Mouse (Mus musculus) liver, embryonic 13.5 days (tissue): ENCODE measurements around the gene Smco3. TPM values are rescaled to one million over a fixed set of nuclear protein-coding genes. Genes with fewer than 3 reads are reported as not detected.
A peak's percentile ranks its signal among the peaks of the same experiment; 100 is the strongest.
"Not testable (repeated sequence)": the region's sequence is repeated elsewhere in the genome, so short reads cannot be mapped to it uniquely, and the experiment has no call there.

Experiments used
- ATAC-seq: fragments of 200-750 bp; cut with Nextera tagmentation; 2 replicates; pipeline ENCODE4 v1.8.0; 2017; ENCODE audit warnings: low read depth, mild to moderate bottlenecking, moderate number of reproducible peaks, moderate library complexity
- DNase-seq: peaks from one replicate; pipeline ENCODE4 v3.0.0; 2022
- H3K27ac ChIP-seq: fragments of 300-500 bp; sonication (generic); 2 replicates; pipeline ENCODE4 v1.5.1; 2015; ENCODE audit warnings: moderate library complexity, mild to moderate bottlenecking, inconsistent platforms
- H3K27me3 ChIP-seq: fragments of 300-500 bp; sonication (generic); 2 replicates; pipeline ENCODE4 v1.6.1; 2015; ENCODE audit warnings: mild to moderate bottlenecking, inconsistent platforms
- H3K36me3 ChIP-seq: fragments of 300-500 bp; sonication (generic); 2 replicates; pipeline ENCODE4 v1.6.1; 2015; ENCODE audit warnings: mild to moderate bottlenecking, inconsistent platforms
- H3K4me1 ChIP-seq: fragments of 300-500 bp; sonication (generic); replicated peaks from 2 replicates; pipeline ENCODE4 v1.6.1; 2015; ENCODE audit warnings: inconsistent platforms
- H3K4me2 ChIP-seq: fragments of 300-500 bp; sonication (generic); 2 replicates; pipeline ENCODE4 v1.6.1; 2015; ENCODE audit warnings: inconsistent platforms, mild to moderate bottlenecking, moderate library complexity
- H3K4me3 ChIP-seq: fragments of 300-500 bp; sonication (generic); replicated peaks from 2 replicates; pipeline ENCODE4 v1.5.1; 2015; ENCODE audit warnings: mild to moderate bottlenecking, inconsistent platforms
- H3K9ac ChIP-seq: fragments of 300-500 bp; sonication (generic); 2 replicates; pipeline ENCODE4 v1.6.1; 2015; ENCODE audit warnings: mild to moderate bottlenecking, inconsistent platforms
- H3K9me3 ChIP-seq: fragments of 300-500 bp; sonication (generic); replicated peaks from 2 replicates; pipeline ENCODE4 v1.6.1; 2016; ENCODE audit warnings: inconsistent platforms
- WGBS: fragments of 180-500 bp; shearing (Covaris S2); methylation state at CpG from one replicate; pipeline ENCODE4 v1.1.7; 2015; ENCODE audit not compliant: insufficient replicate concordance; 5-methylcytosine and 5-hydroxymethylcytosine counted together
- polyA plus RNA-seq: library from polyadenylated mRNA; unstranded; fragments of >200 nt; fragmentation: Nextera tagmentation; extraction: Ambion mirVana; gene quantifications from 2 replicates; pipeline ENCODE4 v1.2.1, GENCODE M21; 2015

Smco3 gene
- not detected in 2 replicates for polyA plus RNA-seq

GRCm38 (mm10) chr6:136835352-136835751 is at the start of gene Smco3:
TSS of gene Smco3 (minus strand) at chr6:136835452.
- WGBS: 50% methylated on average over 4 of the region's 4 CpGs
- ATAC-seq (no peak), DNase-seq (no peak)
- Histone ChIP-seq H3K9ac (no peak within 1 kb of the TSS), H3K4me2 (no peak within 1 kb of the TSS), H3K4me1 (peaks cover 4% of the 10 kb centered on the region; the same call in 1 of the 2 replicates), H3K9me3 (no peaks in the 10 kb centered on the region), H3K27ac (no peak within 1 kb of the TSS), H3K27me3 (peaks cover 7% of the 10 kb centered on the region; the same call in 1 of the 2 replicates), H3K4me3 (no peak within 1 kb of the TSS), H3K36me3 (no peaks in the 10 kb centered on the region)

DNA sequence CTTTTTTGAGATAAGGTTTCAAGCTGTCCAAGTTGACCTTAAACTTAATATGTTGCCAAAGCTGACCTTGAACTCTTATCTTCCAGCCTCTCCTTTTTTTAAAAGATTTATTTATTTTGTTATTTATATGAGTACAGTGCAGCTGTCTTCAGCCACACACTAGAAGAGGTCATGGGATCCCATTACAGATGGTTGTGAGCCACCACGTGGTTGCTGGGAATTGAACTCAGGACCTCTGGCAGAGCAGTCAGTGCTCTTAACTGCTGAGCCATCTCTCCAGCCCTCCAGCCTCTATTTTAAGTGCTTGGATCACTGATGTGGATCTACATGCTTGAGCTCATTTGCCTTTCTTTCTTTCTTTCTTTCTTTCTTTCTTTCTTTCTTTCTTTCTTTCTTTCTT is 49.5 kb upstream of the Smco3 start:
- H3K27me3 ChIP-seq, H3K9ac ChIP-seq, H3K4me1 ChIP-seq, DNase-seq, H3K9me3 ChIP-seq, H3K4me2 ChIP-seq, H3K4me3 ChIP-seq, H3K27ac ChIP-seq, ATAC-seq, H3K36me3 ChIP-seq: not testable (repeated sequence)
- WGBS: 37% methylated on average over 1 of the region's 1 CpGs

GRCm38 (mm10) chr6:136883961-136884360 is 48.7 kb upstream of the Smco3 start:
- no peak for DNase-seq
- H3K4me2 ChIP-seq: no peak overlapping the region
- H3K27me3 ChIP-seq: no peaks in the 10 kb centered on the region
- no peak overlapping the region for H3K27ac ChIP-seq
- H3K4me1 ChIP-seq: no peaks in the 10 kb centered on the region
- no peak overlapping the region for H3K4me3 ChIP-seq
- 79% methylated on average over 6 of the region's 6 CpGs for WGBS
- H3K9me3 ChIP-seq: no peaks in the 10 kb centered on the region
- ATAC-seq: no peak
- H3K36me3 ChIP-seq: no peaks in the 10 kb centered on the region
- no peak overlapping the region for H3K9ac ChIP-seq

- ATAC-seq: no peak
- Histone ChIP-seq H3K36me3 (no peaks in the 10 kb centered on the region), H3K27me3 (no peaks in the 10 kb centered on the region), H3K4me2 (no peak overlapping the region), H3K9ac (no peak overlapping the region), H3K27ac (no peak overlapping the region), H3K9me3 (no peaks in the 10 kb centered on the region), H3K4me1 (no peaks in the 10 kb centered on the region), H3K4me3 (no peak overlapping the region)
- 54% methylated on average over 3 of the region's 3 CpGs for WGBS
- no peak for DNase-seq
Measured at GRCm38 (mm10) chr6:136883431-136883915, 48.2 kb upstream of the Smco3 start.

- H3K9me3 ChIP-seq: no peaks in the 10 kb centered on the region
- H3K27ac ChIP-seq: no peak overlapping the region
- no peak overlapping the region for H3K4me3 ChIP-seq
- H3K4me1 ChIP-seq: no peaks in the 10 kb centered on the region
- no peak overlapping the region for H3K4me2 ChIP-seq
- WGBS: 60% methylated on average over 8 of the region's 8 CpGs
- DNase-seq (no peak), ATAC-seq (no peak)
- H3K27me3 ChIP-seq: no peaks in the 10 kb centered on the region
- no peak overlapping the region for H3K9ac ChIP-seq
- H3K36me3 ChIP-seq: no peaks in the 10 kb centered on the region
Measured at GRCm38 (mm10) chr6:136881678-136882077, 46.4 kb upstream of the Smco3 start.

GRCm38 (mm10) chr6:136875670-136876069 is 40.4 kb upstream of the Smco3 start, which contains the start of gene Mgp:
TSS of gene Mgp (minus strand) at chr6:136875823.
- no peaks in the 10 kb centered on the region for H3K9me3 ChIP-seq
- H3K36me3 ChIP-seq: no peaks in the 10 kb centered on the region
- H3K4me3 ChIP-seq: no peak within 1 kb of the TSS
- H3K4me2 ChIP-seq: no peak within 1 kb of the TSS
- no peak for ATAC-seq
- no peaks in the 10 kb centered on the region for H3K27me3 ChIP-seq
- H3K27ac ChIP-seq: no peak within 1 kb of the TSS
- WGBS: 52% methylated on average over 9 of the region's 9 CpGs
- DNase-seq: no peak
- H3K4me1 ChIP-seq: no peaks in the 10 kb centered on the region
- H3K9ac ChIP-seq: no peak within 1 kb of the TSS

GRCm38 (mm10) chr6:136874599-136874998 is 39.3 kb upstream of the Smco3 start:
- no peak overlapping the region for H3K27ac ChIP-seq
- H3K9ac ChIP-seq: no peak overlapping the region
- H3K9me3 ChIP-seq: no peaks in the 10 kb centered on the region
- H3K4me1 ChIP-seq: no peaks in the 10 kb centered on the region
- H3K36me3 ChIP-seq: no peaks in the 10 kb centered on the region
- no peak overlapping the region for H3K4me2 ChIP-seq
- no peak overlapping the region for H3K4me3 ChIP-seq
- 61% methylated on average over 8 of the region's 8 CpGs for WGBS
- DNase-seq (no peak), ATAC-seq (no peak)
- H3K27me3 ChIP-seq: no peaks in the 10 kb centered on the region

- Histone ChIP-seq H3K36me3 (no peaks in the 10 kb centered on the region), H3K9ac (no peak overlapping the region), H3K4me2 (no peak overlapping the region), H3K27ac (no peak overlapping the region), H3K4me3 (no peak overlapping the region), H3K4me1 (peaks cover 16% of the 10 kb centered on the region), H3K9me3 (no peaks in the 10 kb centered on the region), H3K27me3 (no peaks in the 10 kb centered on the region)
- ATAC-seq: no peak
- DNase-seq: no peak
- 69% methylated on average over 5 of the region's 5 CpGs for WGBS
Measured at GRCm38 (mm10) chr6:136868921-136869320, 33.7 kb upstream of the Smco3 start.

GRCm38 (mm10) chr6:136866150-136866549 is 30.9 kb upstream of the Smco3 start:
- no peaks in the 10 kb centered on the region for H3K36me3 ChIP-seq
- H3K27me3 ChIP-seq: no peaks in the 10 kb centered on the region
- ATAC-seq (no peak), DNase-seq (no peak)
- H3K9me3 ChIP-seq: no peaks in the 10 kb centered on the region
- no peak overlapping the region for H3K27ac ChIP-seq
- H3K4me2 ChIP-seq: no peak overlapping the region
- no peak overlapping the region for H3K4me3 ChIP-seq
- 73% methylated on average over 4 of the region's 4 CpGs for WGBS
- no peak overlapping the region for H3K9ac ChIP-seq
- H3K4me1 ChIP-seq: peaks cover 18% of the 10 kb centered on the region

DNA sequence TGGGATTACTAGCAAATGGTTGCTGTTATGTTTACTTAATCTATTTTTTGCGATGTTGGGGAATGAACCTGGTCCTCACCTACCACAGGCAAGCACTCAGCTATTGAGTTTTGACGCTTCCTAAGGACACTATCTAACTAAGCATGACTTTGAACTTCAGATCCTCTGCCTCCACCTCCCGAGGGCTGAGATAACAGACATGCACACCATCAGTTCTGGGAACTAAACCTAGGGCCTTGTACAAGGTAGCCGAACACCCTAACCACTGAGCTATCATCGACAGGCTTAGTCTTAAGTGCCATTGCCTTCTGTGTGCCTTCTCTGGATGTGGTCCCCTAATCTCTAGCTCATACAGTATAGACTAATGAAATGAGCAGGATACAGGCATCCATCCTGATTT is 30.1 kb upstream of the Smco3 start:
- Histone ChIP-seq H3K4me3 (no peak overlapping the region), H3K36me3 (no peaks in the 10 kb centered on the region), H3K9me3 (no peaks in the 10 kb centered on the region), H3K27ac (peak overlapping the region; percentile 29; the same call in 1 of the 2 replicates), H3K9ac (no peak overlapping the region), H3K4me2 (no peak overlapping the region), H3K4me1 (peaks cover 25% of the 10 kb centered on the region), H3K27me3 (no peaks in the 10 kb centered on the region)
- WGBS: 46% methylated on average over 5 of the region's 5 CpGs
- ATAC-seq: peak; percentile 80
- no peak for DNase-seq

- Histone ChIP-seq H3K4me3 (no peak overlapping the region), H3K4me2 (no peak overlapping the region), H3K4me1 (peaks cover 51% of the 10 kb centered on the region), H3K27ac (peak overlapping the region; percentile 52; the same call in 1 of the 2 replicates), H3K27me3 (no peaks in the 10 kb centered on the region), H3K36me3 (peaks cover under 1% of the 10 kb centered on the region; the same call in 1 of the 2 replicates), H3K9ac (no peak overlapping the region; the same call in 1 of the 2 replicates), H3K9me3 (no peaks in the 10 kb centered on the region)
- WGBS: 39% methylated on average over 9 of the region's 9 CpGs
- DNase-seq (no peak), ATAC-seq (no peak)
Measured at GRCm38 (mm10) chr6:136861020-136861419, 25.8 kb upstream of the Smco3 start.

DNA sequence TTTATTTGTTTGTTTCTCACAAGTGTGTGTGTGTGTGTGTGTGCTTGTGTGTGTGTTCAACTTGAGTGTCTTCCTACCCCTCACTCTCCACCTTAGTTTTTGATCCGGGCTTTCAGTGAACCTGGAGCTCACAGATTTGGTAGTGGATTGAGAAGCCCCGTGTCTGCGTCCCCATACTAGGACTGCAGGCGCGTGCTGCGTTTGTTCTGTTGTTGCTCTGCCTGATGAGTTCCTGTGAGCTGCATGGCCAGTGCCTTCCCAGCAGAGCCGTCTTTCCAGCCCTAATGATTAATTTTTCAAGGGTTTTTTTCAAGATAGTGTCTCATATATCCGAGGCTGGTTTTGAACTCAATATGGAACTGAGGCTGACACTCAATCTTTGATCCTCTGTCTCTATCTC is 23.2 kb upstream of the Smco3 start:
- ATAC-seq (no peak), DNase-seq (no peak)
- Histone ChIP-seq H3K9ac (peak overlapping the region; percentile 91), H3K4me1 (peaks cover 63% of the 10 kb centered on the region), H3K9me3 (no peaks in the 10 kb centered on the region), H3K27ac (peak overlapping the region; percentile 99), H3K27me3 (no peaks in the 10 kb centered on the region), H3K4me3 (peak overlapping the region; percentile 80), H3K36me3 (peaks cover 27% of the 10 kb centered on the region), H3K4me2 (peak overlapping the region; percentile 71)
- WGBS: 34% methylated on average over 8 of the region's 8 CpGs
